19 mouse cellular contexts compared by ENCODE assay signal in the genomic region with DNA sequence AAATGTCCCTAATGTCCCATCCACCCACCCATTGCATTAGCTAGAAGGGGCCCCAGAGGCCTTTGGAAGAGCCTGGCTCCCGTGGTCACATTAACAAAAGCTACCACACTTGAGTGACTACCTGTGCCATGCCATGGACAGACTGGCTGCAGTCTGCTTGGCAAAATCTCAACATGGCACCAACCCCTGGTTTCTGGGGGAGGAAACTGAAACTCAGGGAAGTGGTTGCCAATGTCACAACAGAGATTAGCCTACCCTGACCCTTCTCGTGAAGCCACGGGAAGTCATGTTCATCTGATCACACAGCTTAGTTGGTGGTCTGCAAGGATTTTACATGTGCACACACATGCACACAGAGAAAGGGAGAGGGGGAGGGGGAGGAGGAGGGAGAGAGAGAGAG. TPM values are rescaled to one million over a fixed set of nuclear protein-coding genes. Genes with fewer than 3 reads are reported as not detected.
A peak's percentile ranks its signal among the peaks of the same experiment; 100 is the strongest.
DNase-seq lines count a peak whose midpoint lies in the region; ATAC-seq and TF ChIP-seq lines count a peak whose summit lies in the region.
"Had no signal": no experiment of that assay in that cellular context is flagged by ENCODE, and none has a peak within 500 bp of the region (broad histone marks: within the 10 kb centered on the region; RNA-seq: fewer than 3 reads in every experiment).

No protein-coding gene starts in this region.

- no peaks in the 10 kb centered on the region for H3K9me3 ChIP-seq in liver, embryonic 12.5 days (replicated peaks)
- H3K9me3 ChIP-seq: embryonic facial prominence, embryonic 10.5 days; embryonic facial prominence, embryonic 13.5 days; forebrain, embryonic 12.5 days; forebrain, embryonic 15.5 days; heart, embryonic 12.5 days; heart, embryonic 15.5 days; hindbrain, embryonic 10.5 days; hindbrain, embryonic 13.5 days; intestine, embryonic 15.5 days had no signal

- no peak for TF ChIP-seq CTCF in liver, adult 2 months (IDR thresholded peaks at IDR 0.05; ENCODE audit: low read depth, low read length)
- no peak for TF ChIP-seq CTCF in thymus, adult 2 months (IDR thresholded peaks at IDR 0.05; ENCODE audit: borderline replicate concordance, control insufficient read depth, extremely low read depth, insufficient read depth, low read length, poor library complexity)

- 19% methylated on average over 3 of the region's 3 CpGs for WGBS in liver, adult 2 months
- WGBS in liver, embryonic 12.5 days (ENCODE audit: insufficient replicate concordance) = 44% methylated on average over 3 of the region's 3 CpGs
- 44% methylated on average over 3 of the region's 3 CpGs for WGBS in thymus, adult 2 months

- H3K36me3 ChIP-seq in liver, adult 2 months (ENCODE audit: control insufficient read depth, insufficient read depth, low read length) = no peaks in the 10 kb centered on the region
- H3K36me3 ChIP-seq in liver, embryonic 12.5 days = no peaks in the 10 kb centered on the region
- no peaks in the 10 kb centered on the region for H3K36me3 ChIP-seq in thymus, adult 2 months (ENCODE audit: control insufficient read depth, insufficient read depth, low read length)
- H3K36me3 ChIP-seq: embryonic facial prominence, embryonic 10.5 days; embryonic facial prominence, embryonic 13.5 days; forebrain, embryonic 12.5 days; forebrain, embryonic 15.5 days; heart, embryonic 12.5 days; heart, embryonic 15.5 days; hindbrain, embryonic 10.5 days; hindbrain, embryonic 13.5 days; intestine, embryonic 15.5 days had no signal

- H3K4me1 ChIP-seq in liver, adult 2 months (ENCODE audit: control insufficient read depth, insufficient read depth, low read length) = peaks cover 2% of the 10 kb centered on the region; the same call in 1 of the 2 replicates
- H3K4me1 ChIP-seq in liver, embryonic 12.5 days = 0 out of 2 replicates have a peak, but pooled peaks cover 8% of the 10 kb centered on the region
- peaks cover 2% of the 10 kb centered on the region for H3K4me1 ChIP-seq in thymus, adult 2 months (replicated peaks; ENCODE audit: control insufficient read depth, insufficient read depth, low read length)
- H3K4me1 ChIP-seq: embryonic facial prominence, embryonic 13.5 days; forebrain, embryonic 12.5 days; forebrain, embryonic 15.5 days; heart, embryonic 15.5 days; intestine, embryonic 15.5 days had no signal

- H3K79me2 ChIP-seq in liver, adult 2 months (ENCODE audit: control insufficient read depth, insufficient read depth, low read length) = no peaks in the 10 kb centered on the region

- no peaks in the 10 kb centered on the region for H3K27me3 ChIP-seq in liver, adult 2 months (ENCODE audit: control insufficient read depth, insufficient read depth, low read length)
- 0 out of 2 replicates have a peak, but pooled peaks cover 3% of the 10 kb centered on the region for H3K27me3 ChIP-seq in liver, embryonic 12.5 days (replicated peaks)
- no peaks in the 10 kb centered on the region for H3K27me3 ChIP-seq in thymus, adult 2 months (ENCODE audit: control insufficient read depth, insufficient read depth, low read length)
- H3K27me3 ChIP-seq: embryonic facial prominence, embryonic 13.5 days; forebrain, embryonic 15.5 days; heart, embryonic 12.5 days; heart, embryonic 15.5 days; hindbrain, embryonic 13.5 days; intestine, embryonic 15.5 days had no signal

- no peak for TF ChIP-seq POLR2A in liver, adult 2 months (IDR thresholded peaks at IDR 0.05; ENCODE audit: extremely low read depth, insufficient read depth, low read length)
- TF ChIP-seq POLR2A in thymus, adult 2 months (IDR thresholded peaks at IDR 0.05; ENCODE audit: control insufficient read depth, extremely low read depth, insufficient read depth, low read length, poor library complexity) = no peak

- H3K9ac ChIP-seq in liver, adult 2 months (ENCODE audit: low read depth, low read length) = no peak overlapping the region
- no peak overlapping the region for H3K9ac ChIP-seq in liver, embryonic 12.5 days
- H3K9ac ChIP-seq: embryonic facial prominence, embryonic 13.5 days; forebrain, embryonic 12.5 days; forebrain, embryonic 15.5 days; heart, embryonic 12.5 days; heart, embryonic 15.5 days; hindbrain, embryonic 13.5 days; intestine, embryonic 15.5 days had no signal

- no peak for ATAC-seq in liver, embryonic 12.5 days
- ATAC-seq in common myeloid progenitor, adult 5-6 weeks (replicated peaks; ENCODE audit: low read depth, poor library complexity, severe bottlenecking) = peak; percentile 45
- ATAC-seq: forebrain, embryonic 15.5 days; hindbrain, embryonic 16.5 days had no signal

- no peak overlapping the region for H3K4me2 ChIP-seq in liver, embryonic 12.5 days
- H3K4me2 ChIP-seq: embryonic facial prominence, embryonic 13.5 days; forebrain, embryonic 12.5 days; forebrain, embryonic 15.5 days; heart, embryonic 12.5 days; heart, embryonic 15.5 days; hindbrain, embryonic 13.5 days; intestine, embryonic 15.5 days had no signal

- H3K27ac ChIP-seq in liver, adult 2 months (replicated peaks; ENCODE audit: insufficient read depth, low read depth, low read length) = no peak overlapping the region
- no peak overlapping the region for H3K27ac ChIP-seq in liver, embryonic 12.5 days
- no peak overlapping the region for H3K27ac ChIP-seq in thymus, adult 2 months (ENCODE audit: control insufficient read depth, insufficient read depth, low read length)
- H3K27ac ChIP-seq: embryonic facial prominence, embryonic 10.5 days; embryonic facial prominence, embryonic 13.5 days; forebrain, embryonic 12.5 days; forebrain, embryonic 15.5 days; heart, embryonic 15.5 days; hindbrain, embryonic 10.5 days; hindbrain, embryonic 13.5 days; intestine, embryonic 15.5 days had no signal

- no peak overlapping the region for H3K4me3 ChIP-seq in liver, adult 2 months (ENCODE audit: insufficient read depth, low read depth, low read length)
- H3K4me3 ChIP-seq in liver, embryonic 12.5 days = no peak overlapping the region
- H3K4me3 ChIP-seq in thymus, adult 2 months (ENCODE audit: control insufficient read depth, insufficient read depth, low read length) = no peak overlapping the region
- H3K4me3 ChIP-seq: embryonic facial prominence, embryonic 10.5 days; embryonic facial prominence, embryonic 13.5 days; erythroblast, embryonic 14.5 days; forebrain, embryonic 12.5 days; forebrain, embryonic 15.5 days; heart, embryonic 12.5 days; heart, embryonic 15.5 days; hindbrain, embryonic 10.5 days; hindbrain, embryonic 13.5 days; intestine, embryonic 15.5 days had no signal

- peak; percentile 55 for DNase-seq in adrenal gland, postnatal 10 days
- DNase-seq in adrenal gland, postnatal 25 days = no peak
- DNase-seq in liver, adult 2 months (ENCODE audit: extremely low read depth, low read depth, low spot score) = peak; percentile 81
- peak; percentile 85 for DNase-seq in 416B (ENCODE audit: low read depth)
- no peak for DNase-seq in lung, postnatal 25 days (ENCODE audit: low spot score)
- no peak for DNase-seq in thymus, adult 2 months

RNA-seq across cellular contexts. Expression of a gene that starts 28.6 kb away (rescaled TPM):
- total RNA-seq in adrenal gland, postnatal 10 days (2021) = 10 to 100 TPM; 34.8 to 53.0 TPM
- 54.2 and 57.8 TPM in 2 replicates for total RNA-seq in adrenal gland, postnatal 25 days (2021)
- 2.7 and 3.4 TPM in 2 replicates for total RNA-seq in liver, adult 2 months (2014; rRNA removed)
- polyA plus RNA-seq in liver, adult 2 months (2012; rRNA removed) = 9.0 and 12.9 TPM in 2 replicates
- 11.3 and 11.6 TPM in 2 replicates for polyA plus RNA-seq in liver, embryonic 12.5 days (2016; fragmentation: Nextera tagmentation; extraction: Ambion mirVana)
- 15.5 and 21.1 TPM in 2 replicates for total RNA-seq in common myeloid progenitor, adult 5-6 weeks (2017)
- polyA plus RNA-seq in thymus, adult 2 months (2012; rRNA removed) = 205 and 240 TPM in 2 replicates

RNA-seq across cellular contexts. Expression of a gene that starts 29.9 kb away (rescaled TPM):
- 100 to 1,000 TPM in 1 of 2 experiments, 10 to 100 TPM in 1; 57.5 to 102 TPM for total RNA-seq in adrenal gland, postnatal 10 days (2021)
- 5.1 and 16.5 TPM in 2 replicates for total RNA-seq in adrenal gland, postnatal 25 days (2021)
- 432 and 472 TPM in 2 replicates for total RNA-seq in liver, adult 2 months (2014; rRNA removed)
- polyA plus RNA-seq in liver, adult 2 months (2012; rRNA removed) = 1,369 and 1,396 TPM in 2 replicates
- 7.3 and 8.1 TPM in 2 replicates for polyA plus RNA-seq in liver, embryonic 12.5 days (2016; fragmentation: Nextera tagmentation; extraction: Ambion mirVana)
- total RNA-seq in common myeloid progenitor, adult 5-6 weeks (2017) = 0.92 and 5.6 TPM in 2 replicates
- polyA plus RNA-seq in thymus, adult 2 months (2012; rRNA removed) = 10.6 and 10.7 TPM in 2 replicates

Comparison
In these comparisons a context has a peak if more than half of its experiments do, and no peak if none do; other contexts are left out.
1. DNase-seq: peak in adrenal gland, postnatal 10 days (single experiment), liver, adult 2 months (single experiment) and 416B (single experiment); none in adrenal gland, postnatal 25 days (single experiment), lung, postnatal 25 days (single experiment) and thymus, adult 2 months (single experiment).